Mouse (Mus musculus): ENCODE results near the gene Ripor3. TPM values are rescaled to one million over a fixed set of nuclear protein-coding genes. Genes with fewer than 3 reads are reported as not detected.
A peak's percentile ranks its signal among the peaks of the same experiment; 100 is the strongest.

The Ripor3 gene
- polyA plus RNA-seq, 1 experiment from 2014 or later, result 2.3 TPM

GRCm38 (mm10) chr2:167963176-167963575 is 47.2 kb downstream of the Ripor3 start:
- ATAC-seq (ENCODE audit: borderline replicate concordance, extremely low read depth, low FRiP score, low TSS enrichment), result no peak
- no peak overlapping the region for H3K4me3 ChIP-seq
- 49% methylated on average over 4 of the region's 4 CpGs for WGBS
- H3K9ac ChIP-seq, result no peak overlapping the region
- peaks cover 31% of the 10 kb centered on the region for H3K36me3 ChIP-seq
- H3K4me2 ChIP-seq, result no peak overlapping the region
- peaks cover 46% of the 10 kb centered on the region for H3K4me1 ChIP-seq
- H3K27me3 ChIP-seq, result no peaks in the 10 kb centered on the region
- H3K9me3 ChIP-seq, result no peaks in the 10 kb centered on the region
- H3K27ac ChIP-seq, result no peak overlapping the region

- Histone ChIP-seq H3K4me3 (no peak overlapping the region), H3K9ac (no peak overlapping the region), H3K9me3 (no peaks in the 10 kb centered on the region), H3K27me3 (no peaks in the 10 kb centered on the region), H3K4me1 (peaks cover 54% of the 10 kb centered on the region), H3K27ac (no peak overlapping the region), H3K36me3 (peaks cover 25% of the 10 kb centered on the region), H3K4me2 (no peak overlapping the region)
- no peak for ATAC-seq (ENCODE audit: borderline replicate concordance, extremely low read depth, low FRiP score, low TSS enrichment)
- WGBS, result 90% methylated on average over 6 of the region's 6 CpGs
Observed at GRCm38 (mm10) chr2:167962347-167962746, 48.1 kb downstream of the Ripor3 start.

DNA sequence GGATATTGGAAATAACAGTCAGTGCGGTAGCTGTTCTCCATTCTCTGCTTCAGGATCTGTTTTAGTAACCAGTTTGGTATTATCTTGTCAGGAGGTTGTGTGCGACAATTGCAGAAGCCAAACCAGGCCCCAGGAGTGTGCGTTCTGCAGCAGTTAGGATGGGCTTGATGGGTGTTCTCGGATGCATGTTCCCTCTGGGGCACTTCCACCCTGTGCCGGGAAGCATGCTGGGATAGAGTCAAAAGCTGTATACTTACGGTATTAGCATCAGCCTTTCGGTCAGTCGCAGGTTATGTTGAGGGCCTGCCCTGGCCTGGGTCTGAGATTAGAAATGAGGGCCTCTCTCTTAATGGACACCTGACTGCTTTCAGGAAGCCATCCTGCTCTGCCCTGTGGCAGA is 49.8 kb downstream of the Ripor3 start:
- WGBS, result 84% methylated on average over 8 of the region's 8 CpGs

DNA sequence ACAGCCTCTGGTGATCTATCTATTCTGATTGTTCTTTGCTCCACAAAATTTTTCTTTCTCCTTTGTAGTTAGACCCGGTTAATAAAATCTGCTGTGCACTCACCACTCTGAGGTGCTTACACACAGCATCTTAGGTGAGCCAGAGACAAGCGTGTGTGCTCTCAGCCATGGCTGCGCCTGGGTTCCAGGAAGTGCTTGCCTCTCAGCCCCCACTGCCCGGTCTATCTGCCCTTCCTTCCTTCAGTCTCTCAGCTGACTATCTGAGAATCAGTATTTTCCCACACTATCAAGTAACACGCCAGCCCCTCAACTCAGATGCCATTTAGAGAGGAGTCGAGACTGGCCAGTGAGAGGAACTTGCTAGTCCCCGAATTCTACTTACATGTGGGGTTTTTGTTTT is 50.4 kb downstream of the Ripor3 start:
- Histone ChIP-seq H3K9me3 (no peaks in the 10 kb centered on the region), H3K4me3 (no peak overlapping the region), H3K27ac (0 out of 2 replicates have a peak overlapping the region, but pooled peaks have one; percentile 2), H3K4me2 (no peak overlapping the region), H3K36me3 (peaks cover 2% of the 10 kb centered on the region), H3K9ac (no peak overlapping the region), H3K27me3 (no peaks in the 10 kb centered on the region), H3K4me1 (peaks cover 54% of the 10 kb centered on the region)
- ATAC-seq (ENCODE audit: borderline replicate concordance, extremely low read depth, low FRiP score, low TSS enrichment), result no peak
- whole genome bisulfite sequencing, result 47% methylated on average over 7 of the region's 7 CpGs

More for the DNA sequence above, 49.8 kb downstream of the Ripor3 start:
- Histone ChIP-seq H3K9me3 (no peaks in the 10 kb centered on the region), H3K4me2 (no peak overlapping the region), H3K36me3 (peaks cover 8% of the 10 kb centered on the region), H3K9ac (no peak overlapping the region), H3K27ac (0 out of 2 replicates have a peak overlapping the region, but pooled peaks have one; percentile 2), H3K4me1 (peaks cover 54% of the 10 kb centered on the region), H3K27me3 (no peaks in the 10 kb centered on the region), H3K4me3 (no peak overlapping the region)
- ATAC-seq (ENCODE audit: borderline replicate concordance, extremely low read depth, low FRiP score, low TSS enrichment), result no peak

DNA sequence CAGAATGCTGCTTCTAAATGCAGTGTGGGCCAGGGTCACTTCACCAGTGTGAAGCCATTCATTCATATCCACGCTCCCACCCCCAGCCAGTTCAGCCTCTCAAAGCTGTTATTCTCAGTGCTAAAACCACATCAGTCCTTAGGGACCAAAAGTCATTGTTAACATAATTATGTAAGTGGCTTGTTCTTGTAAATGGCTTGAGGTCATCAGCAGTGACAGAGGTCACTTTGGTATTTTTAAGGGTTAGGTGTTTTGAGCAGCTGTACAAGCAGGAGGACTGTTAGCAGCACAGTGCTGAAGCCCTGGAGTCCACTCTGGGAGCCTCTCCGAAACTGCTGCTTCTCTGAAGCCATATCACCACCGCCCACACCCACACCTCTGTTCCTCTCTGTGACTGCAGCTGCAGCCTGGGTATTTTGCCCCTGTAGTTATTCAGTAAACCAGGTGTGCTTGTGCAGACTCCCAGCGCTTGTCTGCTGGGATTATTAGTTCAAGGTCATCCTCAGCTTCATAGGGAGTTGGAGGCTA is 51.0 kb downstream of the Ripor3 start:
- Histone ChIP-seq H3K9ac (no peak overlapping the region), H3K4me1 (peaks cover 52% of the 10 kb centered on the region), H3K27ac (peak overlapping the region; percentile 77; the same call in 1 of the 2 replicates), H3K4me2 (no peak overlapping the region), H3K4me3 (no peak overlapping the region), H3K36me3 (no peaks in the 10 kb centered on the region), H3K9me3 (no peaks in the 10 kb centered on the region), H3K27me3 (no peaks in the 10 kb centered on the region)
- WGBS, result 69% methylated on average over 4 of the region's 4 CpGs
- ATAC-seq (ENCODE audit: borderline replicate concordance, extremely low read depth, low FRiP score, low TSS enrichment), result no peak

DNA sequence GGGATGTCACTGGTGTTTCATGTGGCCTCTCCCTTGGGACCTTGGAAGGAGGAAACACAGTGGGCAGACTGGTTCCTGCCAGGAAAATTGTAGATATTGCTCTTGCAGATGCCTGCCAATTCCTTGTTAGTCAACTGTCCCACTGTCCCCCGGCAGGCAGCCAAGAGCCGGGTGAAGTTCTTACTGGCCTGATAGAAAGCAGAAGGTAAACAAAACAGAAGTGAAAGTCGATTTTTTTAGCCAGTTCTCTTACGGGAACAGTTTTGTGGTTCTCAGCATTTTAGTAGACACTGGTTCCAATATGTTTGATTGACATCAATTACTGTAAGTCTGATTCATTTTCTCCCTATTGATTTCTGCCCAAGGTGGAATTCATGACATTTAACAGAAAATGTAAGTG is 51.6 kb downstream of the Ripor3 start:
- Histone ChIP-seq H3K27ac (peak overlapping the region; percentile 77), H3K9me3 (no peaks in the 10 kb centered on the region), H3K4me1 (peaks cover 48% of the 10 kb centered on the region), H3K4me3 (no peak overlapping the region), H3K4me2 (peak overlapping the region; percentile 26; the same call in 1 of the 2 replicates), H3K36me3 (no peaks in the 10 kb centered on the region), H3K9ac (no peak overlapping the region), H3K27me3 (no peaks in the 10 kb centered on the region)
- WGBS, result 5% methylated on average over 4 of the region's 4 CpGs
- no peak for ATAC-seq (ENCODE audit: borderline replicate concordance, extremely low read depth, low FRiP score, low TSS enrichment)

DNA sequence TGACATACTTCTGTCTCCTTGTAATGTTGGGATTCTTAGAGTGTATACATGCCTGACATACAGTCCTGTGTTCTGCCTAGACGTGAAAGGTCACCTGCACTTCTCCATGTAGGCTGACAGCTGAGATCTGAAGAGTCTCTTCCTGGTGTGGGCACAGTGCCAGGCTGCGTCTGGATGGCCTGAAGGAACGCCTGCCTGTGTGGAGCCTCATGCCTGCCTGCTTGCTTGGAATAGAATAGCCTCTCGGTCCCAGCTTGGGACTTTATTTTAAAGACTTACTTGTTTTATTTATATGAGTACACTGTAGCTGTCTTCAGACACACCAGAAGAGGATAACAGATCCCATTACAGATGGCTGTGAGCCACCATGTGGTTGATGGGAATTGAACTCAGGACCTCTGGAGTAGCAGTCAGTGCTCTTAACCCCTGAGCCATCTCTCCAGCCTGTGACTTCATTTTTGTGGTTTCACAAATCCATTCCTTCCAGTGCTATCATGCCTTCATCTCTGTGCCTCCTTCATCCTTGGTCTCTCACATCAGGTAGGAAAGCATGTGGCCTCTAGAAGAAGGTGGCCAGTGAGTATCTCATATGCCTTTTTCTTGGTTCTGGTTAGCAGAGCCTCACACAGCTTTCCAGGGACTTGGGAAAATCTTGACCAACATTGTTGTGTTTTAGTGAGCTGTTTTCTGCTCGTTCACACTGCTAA is 52.2 kb downstream of the Ripor3 start:
- Histone ChIP-seq H3K9me3 (no peaks in the 10 kb centered on the region), H3K27ac (peak overlapping the region; percentile 77), H3K36me3 (no peaks in the 10 kb centered on the region), H3K9ac (no peak overlapping the region), H3K27me3 (no peaks in the 10 kb centered on the region), H3K4me1 (peaks cover 52% of the 10 kb centered on the region), H3K4me2 (no peak overlapping the region), H3K4me3 (no peak overlapping the region)
- WGBS, result 20% methylated on average over 5 of the region's 5 CpGs
- ATAC-seq (ENCODE audit: borderline replicate concordance, extremely low read depth, low FRiP score, low TSS enrichment), result no peak

DNA sequence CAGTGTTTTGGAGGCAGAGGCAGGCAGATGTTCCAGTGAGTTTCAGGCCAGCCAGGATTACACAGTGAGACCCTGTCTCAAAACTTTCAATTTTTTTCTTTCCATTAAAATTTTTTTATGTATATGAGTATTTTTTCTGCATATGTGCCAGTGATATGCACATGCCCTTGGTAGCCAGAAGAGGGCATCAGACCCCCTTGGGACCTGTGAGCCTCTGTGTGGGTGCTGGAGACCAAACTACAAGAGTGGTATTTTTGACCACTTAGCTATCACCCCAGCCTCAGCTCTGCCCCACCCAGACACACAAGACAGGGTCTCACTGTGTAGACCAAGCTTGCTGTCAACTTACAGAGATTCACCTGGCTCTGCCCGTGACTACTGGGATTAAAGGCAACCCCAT is 52.9 kb downstream of the Ripor3 start:
- no peak for ATAC-seq (ENCODE audit: borderline replicate concordance, extremely low read depth, low FRiP score, low TSS enrichment)
- no peaks in the 10 kb centered on the region for H3K36me3 ChIP-seq

GRCm38 (mm10) chr2:167954928-167955327 is 55.5 kb downstream of the Ripor3 start:
- H3K36me3 ChIP-seq, result no peaks in the 10 kb centered on the region
- no peaks in the 10 kb centered on the region for H3K9me3 ChIP-seq
- no peak overlapping the region for H3K27ac ChIP-seq
- no peaks in the 10 kb centered on the region for H3K27me3 ChIP-seq
- no peak overlapping the region for H3K4me3 ChIP-seq
- 76% methylated on average over 7 of the region's 7 CpGs for WGBS
- ATAC-seq (ENCODE audit: borderline replicate concordance, extremely low read depth, low FRiP score, low TSS enrichment), result no peak
- H3K9ac ChIP-seq, result no peak overlapping the region
- H3K4me1 ChIP-seq, result peaks cover 47% of the 10 kb centered on the region
- H3K4me2 ChIP-seq, result no peak overlapping the region

More for the DNA sequence above, 52.9 kb downstream of the Ripor3 start:
- WGBS, result 91% methylated on average over 1 of the region's 1 CpGs
- no peaks in the 10 kb centered on the region for H3K27me3 ChIP-seq
- H3K4me3 ChIP-seq, result no peak overlapping the region
- H3K4me1 ChIP-seq, result peaks cover 48% of the 10 kb centered on the region
- H3K9me3 ChIP-seq, result no peaks in the 10 kb centered on the region
- H3K27ac ChIP-seq, result no peak overlapping the region
- no peak overlapping the region for H3K9ac ChIP-seq
- no peak overlapping the region for H3K4me2 ChIP-seq

DNA sequence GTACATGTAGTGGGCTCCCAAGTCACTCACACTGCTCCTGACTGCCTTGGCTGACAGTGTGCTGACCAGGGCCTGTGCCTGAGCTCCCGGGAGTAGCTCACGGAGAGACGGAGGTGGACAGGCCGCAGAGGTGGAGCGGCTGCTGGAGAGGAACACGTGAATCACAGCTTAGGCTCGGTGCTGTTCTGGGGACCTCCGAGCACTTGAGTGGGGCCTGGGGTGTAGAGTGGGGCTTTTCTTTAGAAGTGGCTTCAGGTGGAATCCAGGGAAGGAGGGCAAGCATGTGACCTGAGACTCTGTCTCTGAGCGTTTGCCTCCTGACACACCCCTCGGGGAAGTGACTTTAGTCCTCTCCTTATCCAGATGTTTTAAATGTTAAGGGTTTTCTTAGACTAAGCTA is 56.6 kb downstream of the Ripor3 start:
- H3K4me1 ChIP-seq, result peaks cover 47% of the 10 kb centered on the region
- no peaks in the 10 kb centered on the region for H3K36me3 ChIP-seq
- no peak overlapping the region for H3K4me3 ChIP-seq
- 64% methylated on average over 10 of the region's 10 CpGs for WGBS
- no peaks in the 10 kb centered on the region for H3K9me3 ChIP-seq
- no peak for ATAC-seq (ENCODE audit: borderline replicate concordance, extremely low read depth, low FRiP score, low TSS enrichment)
- no peak overlapping the region for H3K4me2 ChIP-seq
- H3K27me3 ChIP-seq, result no peaks in the 10 kb centered on the region
- peak overlapping the region; percentile 33; the same call in 1 of the 2 replicates for H3K27ac ChIP-seq
- no peak overlapping the region for H3K9ac ChIP-seq

- no peak for ATAC-seq (ENCODE audit: borderline replicate concordance, extremely low read depth, low FRiP score, low TSS enrichment)
- Histone ChIP-seq H3K4me1 (peaks cover 55% of the 10 kb centered on the region), H3K4me2 (no peak overlapping the region), H3K27ac (no peak overlapping the region), H3K9ac (no peak overlapping the region), H3K9me3 (no peaks in the 10 kb centered on the region), H3K36me3 (no peaks in the 10 kb centered on the region), H3K27me3 (no peaks in the 10 kb centered on the region), H3K4me3 (no peak overlapping the region)
- 81% methylated on average over 13 of the region's 13 CpGs for WGBS
Observed at GRCm38 (mm10) chr2:167951301-167952211, 58.9 kb downstream of the Ripor3 start.

DNA sequence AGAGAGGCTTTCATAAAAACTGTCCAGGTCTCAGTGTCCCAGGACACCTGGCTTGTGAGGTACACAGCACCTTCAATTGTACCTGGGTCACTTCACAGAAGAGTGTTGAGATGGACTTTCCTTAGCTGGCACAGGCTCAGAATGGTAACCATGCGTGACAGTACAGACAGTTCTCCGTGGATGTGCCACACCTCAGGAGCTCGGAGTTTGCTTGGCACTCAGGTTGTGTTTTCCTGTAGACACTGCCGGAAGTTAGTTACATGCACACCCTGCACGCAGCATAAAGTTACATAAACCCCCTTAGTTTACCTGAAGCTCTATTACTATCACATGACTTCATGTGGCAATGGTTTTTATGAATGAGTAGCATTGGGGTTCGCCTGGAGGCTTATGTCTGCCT is 59.7 kb downstream of the Ripor3 start:
- no peaks in the 10 kb centered on the region for H3K36me3 ChIP-seq
- no peaks in the 10 kb centered on the region for H3K27me3 ChIP-seq
- no peaks in the 10 kb centered on the region for H3K9me3 ChIP-seq
- peaks cover 56% of the 10 kb centered on the region for H3K4me1 ChIP-seq
- H3K9ac ChIP-seq, result no peak overlapping the region
- ATAC-seq (ENCODE audit: borderline replicate concordance, extremely low read depth, low FRiP score, low TSS enrichment), result no peak
- WGBS, result 82% methylated on average over 6 of the region's 6 CpGs
- no peak overlapping the region for H3K4me2 ChIP-seq
- H3K27ac ChIP-seq, result no peak overlapping the region
- H3K4me3 ChIP-seq, result no peak overlapping the region

Measured in lung, embryonic 15.5 days (tissue).